Mouse (Mus musculus) ES-E14 (cell line): ENCODE data around the gene Zfp668. TPM values are rescaled to one million over a fixed set of nuclear protein-coding genes. Genes with fewer than 3 reads are reported as not detected.

Experiments
- DNase-seq: peaks from one replicate; pipeline ENCODE4 v3.0.0-alpha.2; 2013; ENCODE audit warnings: low read depth, low spot score
- H3K27ac ChIP-seq: 2 replicates; pipeline ENCODE4 v1.5.1; 2012; ENCODE audit warnings: low read depth, mild to moderate bottlenecking, low read length, moderate library complexity, mixed read lengths; ENCODE audit not compliant: poor library complexity, insufficient read depth, severe bottlenecking
- H3K36me3 ChIP-seq: 2 replicates; pipeline ENCODE4 v1.6.1; 2012; ENCODE audit warnings: mild to moderate bottlenecking, low read length, moderate library complexity, mixed read lengths; ENCODE audit not compliant: control insufficient read depth, poor library complexity, insufficient read depth, severe bottlenecking
- H3K4me1 ChIP-seq, 2 experiments: fragments of 150-350 bp in 1 of 2; sonication (generic) in 1 of 2; 2 replicates each; pipeline ENCODE4 v1.6.1; 2012; ENCODE audit warnings: low read length in 2 of 2, mild to moderate bottlenecking in 1 of 2, mixed read lengths in 1 of 2; ENCODE audit not compliant: control insufficient read depth in 2 of 2, insufficient read depth in 2 of 2, poor library complexity in 1 of 2
- H3K4me3 ChIP-seq, 2 experiments: fragments of 150-350 bp in 1 of 2; sonication (generic) in 1 of 2; 2 replicates each; pipeline ENCODE4 v1.5.1; 2012; ENCODE audit warnings: low read length in 2 of 2, low read depth in 1 of 2, mild to moderate bottlenecking in 1 of 2, mixed read lengths in 1 of 2; ENCODE audit not compliant: insufficient read depth in 1 of 2, poor library complexity in 1 of 2, severe bottlenecking in 1 of 2
- H3K9ac ChIP-seq: 2 replicates; pipeline ENCODE4 v1.6.1; 2012; ENCODE audit warnings: low read depth, mild to moderate bottlenecking, low read length, mixed read lengths; ENCODE audit not compliant: poor library complexity, insufficient read depth, severe bottlenecking
- H3K9me3 ChIP-seq: fragments of 150-350 bp; sonication (generic); 2 replicates; pipeline ENCODE4 v1.6.1; 2012; ENCODE audit warnings: low read depth, mild to moderate bottlenecking, low read length; ENCODE audit not compliant: control insufficient read depth, insufficient read depth
- CHD2 ChIP-seq: IDR thresholded peaks from 2 replicates; pipeline ENCODE4 v1.6.1; 2014; ENCODE audit warnings: mild to moderate bottlenecking, low read depth, low read length, inconsistent platforms
- HCFC1 ChIP-seq: IDR thresholded peaks from 2 replicates; pipeline ENCODE4 v1.6.1; 2012; ENCODE audit warnings: low read length, inconsistent platforms, borderline replicate concordance; ENCODE audit not compliant: insufficient read depth
- MAFK ChIP-seq: IDR thresholded peaks from 2 replicates; pipeline ENCODE4 v1.6.1; 2014; ENCODE audit warnings: mild to moderate bottlenecking, low read depth, low read length, inconsistent platforms; ENCODE audit not compliant: insufficient read depth
- ZC3H11A ChIP-seq: IDR thresholded peaks from 2 replicates; pipeline ENCODE4 v1.6.1; 2012; ENCODE audit warnings: low read depth, mild to moderate bottlenecking, inconsistent platforms, low read length, borderline replicate concordance
- ZNF384 ChIP-seq: IDR thresholded peaks from 2 replicates; pipeline ENCODE4 v1.6.1; 2012; ENCODE audit warnings: low read depth, low read length, inconsistent platforms
- in situ Hi-C, 2 experiments: fragments of 600-800 bp; cut with MboI; formaldehyde crosslinking; loops; one replicate each; pipeline ENCODE4 v1.15.1; 2025; ENCODE audit warnings: low sequenced_read_pairs in 2 of 2, inconsistent platforms in 1 of 2; ENCODE audit not compliant: unreplicated experiment in 2 of 2
- total RNA-seq: library from RNA; depleted of rRNA; stranded (reverse); fragments of 300-350 nt; gene quantifications from 2 replicates; pipeline ENCODE4 v1.2.3, GENCODE M21; 2012

Zfp668 gene
- total RNA-seq, 1 experiment: 8.6 TPM

DNA sequence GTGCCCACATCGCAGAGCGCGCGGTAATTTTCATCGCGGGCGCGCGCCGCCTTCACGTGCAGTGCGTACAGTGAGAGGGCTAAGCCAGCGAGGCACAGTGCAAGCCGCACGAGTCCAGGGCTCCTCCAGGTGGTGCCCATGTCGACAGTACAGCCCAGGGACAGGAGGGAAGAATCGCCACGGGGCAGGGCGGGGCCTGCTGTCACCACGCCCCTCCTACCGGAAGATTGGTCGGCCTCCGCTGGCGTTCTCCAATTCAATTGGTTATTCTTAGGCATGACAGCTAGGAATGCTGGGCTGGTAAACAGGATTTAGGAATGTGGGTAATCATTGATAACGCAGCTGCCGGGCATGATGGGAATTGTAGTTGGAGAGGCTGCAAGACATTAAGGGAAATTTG, 18.8 kb upstream of the Zfp668 start, which contains the start of the genes Gm21974 and Vkorc1:
TSS of gene Gm21974 (minus strand) at position 13 of the 400 bp plus-strand sequence.
TSS of gene Vkorc1 (minus strand) at position 176 of the 400 bp plus-strand sequence.
- H3K36me3 ChIP-seq: peaks cover 7% of the 10 kb centered on the region; the same call in 1 of the 2 replicates
- no peaks in the 10 kb centered on the region for H3K9me3 ChIP-seq
- peaks cover 0 to 5% of the 10 kb centered on the region in 2 experiments; a peak in 1 of 4 replicates for H3K4me1 ChIP-seq
- peak within 1 kb of the TSS; percentile 60 for H3K9ac ChIP-seq
- DNase-seq: peak; percentile 93
- 0 out of 2 replicates have a peak within 1 kb of the TSS, but pooled peaks have one; percentile 22 for H3K27ac ChIP-seq
- H3K4me3 ChIP-seq: peak within 1 kb of the TSS; percentile 71 to 78
- in situ Hi-C loops: no loop called here
- TF ChIP-seq CHD2 (peak; percentile 51; the same call in 1 of the 2 replicates), HCFC1 (peak; percentile 93), ZNF384 (no peak)

DNA sequence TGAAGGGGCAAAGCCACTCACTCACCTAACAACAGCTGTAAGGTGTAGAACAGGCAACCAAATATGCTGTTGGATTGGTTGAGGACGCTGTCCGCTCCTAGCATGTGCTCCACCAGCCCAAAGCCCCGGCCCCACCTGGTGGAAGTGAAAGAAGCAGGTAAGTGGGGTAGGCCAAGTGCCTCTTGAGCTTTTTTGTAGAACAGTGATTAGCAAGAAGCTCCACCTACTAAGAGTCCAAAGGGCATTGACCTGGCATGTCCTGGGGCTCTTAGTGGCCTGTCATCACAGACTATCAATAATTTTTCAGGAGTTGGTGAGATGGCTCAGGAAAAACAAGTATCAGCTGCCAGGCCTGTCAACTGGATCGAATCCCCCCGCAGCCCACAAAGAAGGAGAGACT, 17.9 kb upstream of the Zfp668 start:
- Histone ChIP-seq H3K4me1 (peaks cover 0 to 5% of the 10 kb centered on the region in 2 experiments; a peak in 1 of 4 replicates), H3K9ac (peak overlapping the region; percentile 20; the same call in 1 of the 2 replicates), H3K36me3 (peaks cover 10% of the 10 kb centered on the region; the same call in 1 of the 2 replicates), H3K9me3 (no peaks in the 10 kb centered on the region), H3K27ac (no peak overlapping the region), H3K4me3 (peak overlapping the region in 1 of 2 experiments; percentile 78; a peak in 3 of 4 replicates)
- TF ChIP-seq MAFK (no peak), HCFC1 (no peak), ZNF384 (no peak), CHD2 (no peak), ZC3H11A (no peak)
- no peak for DNase-seq
- in situ Hi-C loops: no loop called here

GRCm38 (mm10) chr7:127890798-127891197, 14.2 kb upstream of the Zfp668 start, which contains the start of gene Prss53:
Gene Prss53, minus strand, starts transcription at chr7:127890970.
- no peak for TF ChIP-seq ZNF384
- no peak for TF ChIP-seq CHD2
- no peak for TF ChIP-seq MAFK
- TF ChIP-seq HCFC1: no peak
- no peak for TF ChIP-seq ZC3H11A
- Histone ChIP-seq H3K9ac (no peak within 1 kb of the TSS), H3K4me1 (peaks cover 0 to 9% of the 10 kb centered on the region in 2 experiments; a peak in 1 of 4 replicates), H3K36me3 (peaks cover 28% of the 10 kb centered on the region), H3K27ac (no peak within 1 kb of the TSS), H3K4me3 (no peak within 1 kb of the TSS), H3K9me3 (no peaks in the 10 kb centered on the region)
- no peak for DNase-seq
- in situ Hi-C loops: no loop called here

DNA sequence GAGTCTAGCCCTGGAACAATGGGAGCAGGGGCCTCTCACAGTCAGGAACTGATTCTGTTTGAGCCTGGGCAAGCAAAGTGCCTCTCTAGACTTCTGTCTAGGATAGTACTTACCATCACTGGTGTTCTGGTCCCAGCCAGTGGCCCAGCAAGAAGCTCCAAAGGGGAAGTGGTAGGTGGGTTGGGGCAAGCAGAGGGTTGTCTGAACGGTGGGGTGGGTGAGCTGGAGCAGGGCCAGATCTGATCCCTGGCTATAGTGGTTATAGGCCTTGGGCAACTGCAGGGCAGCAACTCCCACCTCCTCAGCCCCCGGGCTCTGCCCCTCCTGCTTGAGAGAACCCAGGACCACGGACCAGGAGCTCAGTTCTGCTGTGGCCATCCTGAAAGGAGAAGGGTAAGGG, 12.2 kb upstream of the Zfp668 start:
- Histone ChIP-seq H3K4me3 (no peak overlapping the region), H3K9me3 (no peaks in the 10 kb centered on the region), H3K4me1 (peaks cover 0 to 7% of the 10 kb centered on the region in 2 experiments; a peak in 1 of 4 replicates), H3K27ac (no peak overlapping the region), H3K9ac (no peak overlapping the region), H3K36me3 (peaks cover 40% of the 10 kb centered on the region)
- no peak for DNase-seq
- in situ Hi-C loops: no loop called here
- no peak for TF ChIP-seq CHD2
- no peak for TF ChIP-seq ZNF384
- no peak for TF ChIP-seq MAFK
- no peak for TF ChIP-seq HCFC1
- no peak for TF ChIP-seq ZC3H11A
